Mouse (Mus musculus) heart, adult 2 months (tissue): Measurements from ENCODE around the gene Fcor. TPM values are rescaled to one million over a fixed set of nuclear protein-coding genes. Genes with fewer than 3 reads are reported as not detected.

ENCODE experiments used
- DNase-seq, 2 experiments: peaks; one replicate each; pipeline ENCODE4 v3.0.0; 2021
- H3K27ac ChIP-seq: fragments of 200-600 bp; 2 replicates; pipeline ENCODE4 v1.8.1; 2022
- H3K27me3 ChIP-seq: fragments of 200-500 bp; 2 replicates; pipeline ENCODE4 v1.6.1; 2012; ENCODE audit warnings: mild to moderate bottlenecking, low read length, inconsistent platforms, mixed read lengths; ENCODE audit not compliant: control insufficient read depth, insufficient read depth
- H3K36me3 ChIP-seq: fragments of 200-500 bp; 2 replicates; pipeline ENCODE4 v1.6.1; 2012; ENCODE audit warnings: low read length, inconsistent platforms; ENCODE audit not compliant: control insufficient read depth, insufficient read depth
- H3K4me1 ChIP-seq: fragments of 200-500 bp; 2 replicates; pipeline ENCODE4 v1.6.1; 2011; ENCODE audit warnings: low read length; ENCODE audit not compliant: control insufficient read depth, insufficient read depth
- H3K4me3 ChIP-seq: fragments of 200-600 bp; 2 replicates; pipeline ENCODE4 v1.8.1; 2022
- H3K79me2 ChIP-seq: fragments of 200-500 bp; replicated peaks from 2 replicates; pipeline ENCODE4 v1.6.1; 2012; ENCODE audit warnings: mild to moderate bottlenecking, inconsistent platforms, low read length, moderate library complexity, mixed read lengths; ENCODE audit not compliant: control insufficient read depth, insufficient read depth
- H3K9ac ChIP-seq: fragments of 200-500 bp; 2 replicates; pipeline ENCODE4 v1.6.1; 2012; ENCODE audit warnings: low read depth, mild to moderate bottlenecking, control low read depth, inconsistent platforms, low read length, mixed read lengths
- CTCF ChIP-seq: fragments of 200-600 bp; IDR thresholded peaks from 2 replicates; pipeline ENCODE4 v1.8.1; 2022; ENCODE audit warnings: antibody characterized with exemption, mild to moderate bottlenecking, moderate library complexity
- EP300 ChIP-seq: fragments of 200-500 bp; IDR thresholded peaks from 2 replicates; pipeline ENCODE4 v1.6.1; 2011; ENCODE audit warnings: low read depth, low read length, control low read depth; ENCODE audit not compliant: insufficient read depth
- POLR2A ChIP-seq: fragments of 200-500 bp; IDR thresholded peaks from 2 replicates; pipeline ENCODE4 v1.6.1; 2011; ENCODE audit warnings: mild to moderate bottlenecking, low read depth, low read length, control low read depth; ENCODE audit not compliant: insufficient read depth
- WGBS: fragments of 180-500 bp; shearing (Covaris S2); methylation state at CpG from one replicate; pipeline ENCODE4 v1.1.7; 2018; 5-methylcytosine and 5-hydroxymethylcytosine counted together
- intact Hi-C: fragments of 180-260 bp; cut with DNase I; formaldehyde crosslinking; loops from one replicate; pipeline ENCODE4 v1.15.1; 2025
- polyA plus RNA-seq: library from polyadenylated mRNA; depleted of rRNA; stranded (reverse); fragments of >200 nt; gene quantifications from 2 replicates; pipeline ENCODE4 v1.2.3, GENCODE M21; 2012
- total RNA-seq, 2 experiments: library from RNA; stranded (reverse); gene quantifications; 2 replicates each; pipeline ENCODE4 v1.2.3; 2021

The Fcor gene
- total and polyA plus RNA-seq, 3 experiments, result 1.0 to 12.9 (median 1.6) TPM

DNA sequence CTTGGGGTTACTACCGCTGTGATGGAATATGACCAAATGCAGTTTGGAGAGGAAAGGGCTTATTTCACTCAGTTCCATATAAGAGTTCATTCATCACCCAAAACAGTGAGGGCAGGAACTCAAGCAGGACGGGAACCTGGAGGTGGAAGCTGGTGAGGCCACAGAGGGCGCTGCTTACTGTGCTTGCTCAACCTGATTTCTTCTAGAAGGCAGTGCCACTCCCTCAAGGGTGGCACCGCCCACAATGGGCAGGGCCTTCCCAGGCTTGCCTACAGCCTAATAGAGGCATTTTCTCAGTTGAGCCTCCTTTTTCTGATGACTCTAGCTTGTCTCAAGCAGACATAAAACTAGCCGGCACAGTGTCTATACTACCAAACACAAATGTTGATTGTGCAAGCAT, 26.4 kb downstream of the Fcor start:
- Histone ChIP-seq H3K4me3 (no peak overlapping the region), H3K36me3 (no peaks in the 10 kb centered on the region), H3K27ac (no peak overlapping the region), H3K9ac (no peak overlapping the region), H3K4me1 (no peaks in the 10 kb centered on the region), H3K79me2 (no peaks in the 10 kb centered on the region), H3K27me3 (no peaks in the 10 kb centered on the region; the same call in 1 of the 2 replicates)
- intact Hi-C loops, result no loop called here
- peak; percentile 28 to 56 for DNase-seq
- TF ChIP-seq CTCF, result no peak; the same call in 1 of the 2 replicates
- TF ChIP-seq POLR2A, result no peak
- no peak for TF ChIP-seq EP300
- WGBS, result 16% methylated on average over 5 of the region's 5 CpGs

DNA sequence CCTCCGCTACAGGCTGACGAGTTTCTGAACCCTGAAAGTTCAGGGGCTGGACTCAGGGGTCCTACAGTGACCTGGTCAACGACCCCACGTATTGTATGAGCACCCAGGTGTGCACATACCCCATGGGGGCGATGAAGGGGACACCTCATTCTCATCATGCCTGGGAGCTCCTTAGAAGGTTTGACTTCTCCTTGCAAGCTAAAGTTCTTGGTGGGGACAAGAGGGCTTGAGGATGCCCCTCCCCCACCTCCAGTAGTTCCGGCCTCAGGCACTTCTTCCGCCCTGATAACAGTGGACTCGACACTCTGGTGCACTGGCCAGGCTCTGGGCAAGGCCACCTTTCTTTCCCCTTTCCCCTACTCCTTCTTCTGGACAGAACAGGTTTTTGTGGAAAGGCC, 40.7 kb downstream of the Fcor start:
- no peak overlapping the region for H3K9ac ChIP-seq
- no peaks in the 10 kb centered on the region for H3K79me2 ChIP-seq
- 16% methylated on average over 8 of the region's 8 CpGs for WGBS
- DNase-seq, result no peak
- no peaks in the 10 kb centered on the region for H3K36me3 ChIP-seq
- no peak overlapping the region for H3K27ac ChIP-seq
- intact Hi-C loops, result no loop called here
- peak overlapping the region; percentile 44 for H3K4me3 ChIP-seq
- TF ChIP-seq CTCF (no peak), EP300 (no peak), POLR2A (no peak)
- H3K27me3 ChIP-seq, result peaks cover 1% of the 10 kb centered on the region; the same call in 1 of the 2 replicates
- no peaks in the 10 kb centered on the region for H3K4me1 ChIP-seq

DNA sequence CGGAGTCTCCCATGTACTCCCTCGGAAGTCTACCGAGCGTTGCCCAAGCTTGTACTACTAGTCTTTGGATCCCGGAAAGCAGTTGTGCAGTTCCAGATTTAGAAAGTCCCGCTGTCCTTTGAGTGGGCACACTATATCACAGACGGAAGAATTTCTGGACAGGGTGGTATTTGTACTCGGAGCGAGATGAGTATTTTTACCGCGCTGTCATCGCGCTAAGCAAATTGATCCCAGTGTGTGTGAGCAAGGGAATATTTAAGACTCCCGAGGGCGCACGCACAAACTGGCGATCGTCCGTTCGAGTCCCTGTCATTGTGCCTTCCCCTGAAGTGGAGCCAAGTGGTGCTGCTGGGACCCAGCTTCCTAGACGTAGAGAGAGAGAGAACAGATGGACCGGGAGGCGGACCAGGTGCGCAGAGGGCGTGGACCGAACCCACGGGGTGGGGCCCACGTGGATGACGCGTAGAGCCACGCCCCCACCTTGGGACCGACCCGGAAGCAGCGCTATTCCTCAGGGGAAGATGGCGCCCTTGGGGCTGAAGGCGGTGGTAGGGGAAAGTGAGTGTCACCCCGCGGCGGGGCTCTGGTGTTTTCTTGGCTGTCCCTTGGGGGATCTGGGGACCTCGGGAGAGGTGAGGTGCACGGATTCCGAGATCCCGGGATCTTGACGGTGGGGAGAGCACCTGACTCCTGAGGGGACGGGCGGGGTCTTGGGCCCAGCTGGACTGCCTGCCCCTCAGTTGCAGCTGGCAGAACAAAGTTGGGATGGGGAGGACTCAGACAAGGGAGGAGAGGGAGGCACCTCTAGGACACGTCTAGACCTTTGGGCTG, 41.3 kb downstream of the Fcor start, which contains the start of gene Stxbp2:
Stxbp2 (plus strand) TSS at position 309 of the 831 bp plus-strand sequence.
- peak; percentile 58 to 69 for DNase-seq
- Histone ChIP-seq H3K4me1 (no peaks in the 10 kb centered on the region), H3K4me3 (peak within 1 kb of the TSS; percentile 44), H3K36me3 (no peaks in the 10 kb centered on the region), H3K79me2 (no peaks in the 10 kb centered on the region), H3K9ac (no peak within 1 kb of the TSS), H3K27me3 (peaks cover 1% of the 10 kb centered on the region; the same call in 1 of the 2 replicates), H3K27ac (no peak within 1 kb of the TSS)
- WGBS, result 6% methylated on average over 47 of the region's 47 CpGs
- intact Hi-C loops, result no loop called here
- no peak for TF ChIP-seq EP300
- no peak for TF ChIP-seq POLR2A
- no peak for TF ChIP-seq CTCF

DNA sequence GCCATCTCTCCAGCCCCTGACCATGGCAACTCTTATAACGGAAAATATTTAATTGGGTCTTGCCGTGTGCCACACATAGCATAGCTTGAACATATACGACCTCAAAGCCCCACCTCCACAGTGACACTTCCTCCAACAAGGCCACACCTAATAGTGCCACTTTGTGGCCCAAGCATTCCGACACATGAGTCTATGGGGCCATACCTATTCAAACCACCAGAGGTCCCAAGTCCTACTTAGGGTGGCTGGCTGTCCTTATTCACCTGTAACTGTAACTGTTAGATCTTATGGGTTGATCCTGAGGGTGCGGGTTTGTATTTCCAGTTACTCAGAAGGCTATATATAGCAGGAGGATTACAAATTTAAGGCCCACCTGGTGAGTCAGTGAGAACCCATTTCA, 44.1 kb downstream of the Fcor start:
- DNase-seq, result no peak
- H3K27me3 ChIP-seq, result peaks cover 1% of the 10 kb centered on the region; the same call in 1 of the 2 replicates
- 21% methylated on average over 5 of the region's 5 CpGs for WGBS
- H3K4me1 ChIP-seq, result no peaks in the 10 kb centered on the region
- H3K9ac ChIP-seq, result no peak overlapping the region
- no peak overlapping the region for H3K4me3 ChIP-seq
- intact Hi-C loops, result no loop called here
- TF ChIP-seq POLR2A (no peak), CTCF (peak; percentile 58), EP300 (no peak)
- no peak overlapping the region for H3K27ac ChIP-seq
- H3K79me2 ChIP-seq, result no peaks in the 10 kb centered on the region
- H3K36me3 ChIP-seq, result no peaks in the 10 kb centered on the region

DNA sequence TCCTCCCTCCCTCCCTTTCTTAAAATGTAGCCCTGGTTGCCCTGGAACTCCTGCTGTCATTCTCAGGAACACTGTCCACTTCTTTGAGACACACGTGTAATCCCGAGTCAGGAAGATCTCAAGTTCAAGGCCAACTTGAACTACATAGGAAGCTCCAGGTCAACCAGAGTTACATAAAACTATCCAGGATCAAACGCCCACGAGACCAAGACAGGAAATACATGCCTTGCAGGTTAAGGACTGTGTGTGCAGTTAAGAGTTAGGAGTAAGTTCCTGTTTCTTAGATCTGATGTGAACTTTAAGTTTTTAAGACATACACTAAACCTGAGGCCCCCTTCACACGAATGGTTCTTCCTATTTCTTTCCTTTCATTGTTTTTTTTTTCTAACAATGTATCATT, 45.2 kb downstream of the Fcor start:
- intact Hi-C loops, result no loop called here
- no peak overlapping the region for H3K4me3 ChIP-seq
- H3K27me3 ChIP-seq, result peaks cover 1% of the 10 kb centered on the region; the same call in 1 of the 2 replicates
- 31% methylated on average over 5 of the region's 5 CpGs for WGBS
- H3K4me1 ChIP-seq, result peaks cover under 1% of the 10 kb centered on the region
- H3K79me2 ChIP-seq, result no peaks in the 10 kb centered on the region
- no peak for DNase-seq
- no peak overlapping the region for H3K27ac ChIP-seq
- no peaks in the 10 kb centered on the region for H3K36me3 ChIP-seq
- H3K9ac ChIP-seq, result no peak overlapping the region
- no peak for TF ChIP-seq POLR2A
- no peak for TF ChIP-seq EP300
- no peak for TF ChIP-seq CTCF

DNA sequence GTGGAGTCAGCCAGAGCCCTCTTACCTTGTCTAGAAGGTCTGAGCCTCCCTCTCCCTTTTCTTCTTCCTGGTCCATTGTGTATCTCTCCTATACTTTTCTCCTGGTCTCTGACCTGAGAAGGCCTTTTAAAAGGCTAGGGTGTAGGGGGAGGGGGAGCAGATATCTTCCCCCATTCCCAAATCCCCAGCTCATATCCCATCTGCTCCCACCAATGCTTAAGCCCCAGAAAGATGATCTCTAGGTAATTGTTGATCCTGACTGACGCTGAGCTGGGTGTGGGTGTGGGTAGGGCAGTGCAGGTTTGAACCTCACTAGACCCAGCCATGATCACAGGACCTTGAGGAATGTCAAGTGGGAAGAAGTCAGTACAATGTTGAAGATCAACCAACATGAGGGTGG, 46.7 kb downstream of the Fcor start, which contains the start of gene Pcp2:
Pcp2 (minus strand) TSS at position 101 of the 400 bp plus-strand sequence.
- DNase-seq, result no peak
- Histone ChIP-seq H3K4me1 (peaks cover 2% of the 10 kb centered on the region), H3K9ac (no peak within 1 kb of the TSS), H3K4me3 (no peak within 1 kb of the TSS), H3K36me3 (no peaks in the 10 kb centered on the region), H3K79me2 (no peaks in the 10 kb centered on the region), H3K27ac (no peak within 1 kb of the TSS), H3K27me3 (peaks cover 1% of the 10 kb centered on the region; the same call in 1 of the 2 replicates)
- 59% methylated on average over 1 of the region's 1 CpGs for WGBS
- TF ChIP-seq CTCF (no peak), EP300 (no peak), POLR2A (no peak)
- intact Hi-C loops, result no loop called here
